Mouse (Mus musculus) heart, embryonic 10.5 days (tissue): ENCODE data around the gene Tmem184b. TPM values are rescaled to one million over a fixed set of nuclear protein-coding genes. Genes with fewer than 3 reads are reported as not detected.

Experiments
- DNase-seq: peaks from one replicate; pipeline ENCODE4 v3.0.0-alpha.2; 2017; ENCODE audit warnings: low spot score
- H3K27ac ChIP-seq: fragments of 300-500 bp; sonication (generic); 2 replicates; pipeline ENCODE4 v1.5.1; 2016; ENCODE audit warnings: mild to moderate bottlenecking
- H3K27me3 ChIP-seq: fragments of 300-500 bp; sonication (generic); 2 replicates; pipeline ENCODE4 v1.6.1; 2016; ENCODE audit warnings: mild to moderate bottlenecking; ENCODE audit not compliant: poor library complexity, insufficient read depth, severe bottlenecking
- H3K36me3 ChIP-seq: fragments of 300-500 bp; sonication (generic); 2 replicates; pipeline ENCODE4 v1.6.1; 2016; ENCODE audit warnings: mild to moderate bottlenecking, moderate library complexity
- H3K4me1 ChIP-seq: fragments of 300-500 bp; sonication (generic); 2 replicates; pipeline ENCODE4 v1.6.1; 2016; ENCODE audit warnings: mild to moderate bottlenecking
- H3K4me3 ChIP-seq: fragments of 300-500 bp; sonication (generic); 2 replicates; pipeline ENCODE4 v1.5.1; 2016; ENCODE audit warnings: mild to moderate bottlenecking, moderate library complexity
- H3K9me3 ChIP-seq: fragments of 300-500 bp; sonication (generic); 2 replicates; pipeline ENCODE4 v1.6.1; 2016; ENCODE audit warnings: mild to moderate bottlenecking, moderate library complexity
- WGBS: fragments of 180-500 bp; shearing (Covaris S2); methylation state at CpG from one replicate; pipeline ENCODE4 v1.1.7; 2016; 5-methylcytosine and 5-hydroxymethylcytosine counted together
- polyA plus RNA-seq: library from polyadenylated mRNA; unstranded; fragments of >200 nt; fragmentation: Nextera tagmentation; extraction: Ambion mirVana; gene quantifications from 2 replicates; pipeline ENCODE4 v1.2.1, GENCODE M21; 2016

Tmem184b gene
- polyA plus RNA-seq = 67.7 and 76.3 TPM in 2 replicates

DNA sequence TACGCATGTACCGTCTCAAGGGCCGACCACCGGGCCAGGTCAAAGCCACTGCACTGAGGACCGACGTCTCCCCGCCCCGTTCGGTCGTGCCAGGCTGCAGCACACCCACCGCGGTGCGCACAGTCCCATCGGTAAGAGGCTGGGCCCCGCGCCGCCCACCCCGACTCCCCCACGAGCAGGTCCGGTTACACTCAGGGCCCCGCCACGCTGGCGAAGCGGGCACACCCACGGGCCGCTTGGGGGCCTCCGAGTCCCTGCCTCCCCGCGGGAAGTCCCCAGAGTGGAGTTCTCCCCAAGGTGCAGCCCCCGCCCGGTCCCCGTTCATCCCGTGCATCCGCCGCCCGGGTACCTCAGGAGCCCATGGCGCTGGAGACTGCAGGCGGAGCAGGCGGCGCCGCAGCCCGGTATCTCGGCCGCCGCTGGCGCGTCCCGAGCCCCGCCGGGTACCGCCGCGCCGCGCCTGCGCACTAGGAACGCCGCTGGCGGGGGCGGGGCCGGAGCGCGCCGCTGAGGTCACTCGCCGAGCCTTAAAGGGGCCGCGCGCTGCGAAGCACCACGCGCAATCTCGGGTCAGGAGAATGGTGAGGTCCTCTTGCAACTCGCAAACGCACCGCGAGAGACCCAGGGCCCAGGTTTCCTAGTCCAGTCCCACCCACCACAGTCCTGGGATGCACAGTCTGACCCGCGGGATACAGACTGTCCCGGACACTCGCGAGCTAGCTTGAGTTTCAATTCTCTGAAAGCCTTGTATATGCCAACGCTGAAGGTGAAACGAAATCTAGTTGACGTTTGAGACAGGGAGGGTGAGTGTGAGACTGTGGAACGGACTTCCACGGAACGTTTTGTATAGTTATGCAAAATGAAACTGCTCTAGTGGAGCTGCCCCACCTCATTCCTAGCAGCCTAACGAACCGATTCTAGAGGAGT lies at the start of gene Tmem184b:
Gene Tmem184b (minus strand): TSS at position 734 of the 927 bp plus-strand sequence.
- Histone ChIP-seq H3K27ac (peak within 1 kb of the TSS; percentile 93), H3K27me3 (0 out of 2 replicates have a peak, but pooled peaks cover 8% of the 10 kb centered on the region), H3K36me3 (peaks cover 5% of the 10 kb centered on the region), H3K4me3 (peak within 1 kb of the TSS; percentile 96), H3K4me1 (peaks cover 52% of the 10 kb centered on the region), H3K9me3 (no peaks in the 10 kb centered on the region)
- peak; percentile 91 for DNase-seq
- WGBS = under 1% methylated on average over 90 of the region's 90 CpGs

DNA sequence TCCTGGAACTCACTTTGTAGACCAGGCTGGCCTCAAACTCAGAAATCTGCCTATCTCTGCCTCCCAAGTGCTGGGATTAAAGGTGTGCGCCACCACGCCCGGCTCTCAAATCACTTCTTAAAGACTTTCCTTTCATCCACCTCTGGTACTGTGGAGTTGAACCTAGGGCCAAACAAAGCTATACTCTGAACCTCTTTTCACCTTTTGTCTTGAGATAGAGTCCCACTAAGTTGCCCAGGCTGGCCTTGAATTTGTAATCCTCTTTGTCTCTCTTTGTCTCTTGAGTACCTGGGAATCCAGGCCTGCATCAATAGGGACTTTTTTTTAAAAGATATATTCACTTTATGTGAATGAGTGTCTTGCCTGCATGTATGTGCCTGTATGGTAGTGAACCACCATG lies 44.7 kb upstream of the Tmem184b start:
- no peak overlapping the region for H3K4me3 ChIP-seq
- WGBS = 84% methylated on average over 3 of the region's 3 CpGs

DNA sequence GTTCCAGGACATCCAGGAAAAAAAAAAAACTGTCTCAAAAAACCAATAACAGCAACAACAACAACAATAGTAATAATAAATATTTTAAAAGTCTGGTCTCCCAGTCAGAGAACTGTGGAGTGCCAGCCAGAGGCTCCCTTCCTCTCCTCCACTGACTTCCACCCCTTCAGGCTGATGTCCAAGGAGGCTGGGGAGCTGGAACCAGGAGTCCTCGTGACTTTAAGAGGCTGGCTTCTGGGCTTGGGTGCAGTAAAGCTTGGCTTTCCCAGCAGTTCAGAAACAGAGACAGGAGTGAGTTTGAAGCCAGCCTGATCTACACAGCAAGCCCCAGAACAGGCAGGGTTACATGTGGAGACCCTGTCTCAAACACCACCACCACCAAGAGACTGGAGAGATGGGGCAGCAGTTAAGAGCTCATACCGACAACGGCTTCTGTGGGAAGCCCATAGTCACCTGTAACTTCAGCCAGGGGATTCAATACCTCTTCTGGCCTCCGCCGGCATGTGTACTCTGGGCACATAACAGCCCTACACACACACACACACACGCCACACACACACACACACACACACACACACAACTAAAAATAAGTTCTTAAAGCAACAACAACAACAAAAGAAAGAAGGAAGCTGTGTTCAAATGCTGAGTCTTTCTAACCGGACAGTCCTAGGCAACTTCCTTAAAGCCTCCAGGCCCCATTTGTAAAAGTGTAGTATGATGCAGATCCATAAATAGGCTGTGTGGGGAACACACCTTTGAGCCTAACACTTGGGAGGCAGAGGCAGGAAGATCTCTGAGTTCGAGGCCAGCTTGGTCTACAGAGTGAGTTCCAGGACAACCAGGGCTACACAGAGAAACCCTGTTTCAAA lies 42.7 kb upstream of the Tmem184b start:
- Histone ChIP-seq H3K27me3 (peaks cover 13% of the 10 kb centered on the region), H3K9me3 (no peaks in the 10 kb centered on the region), H3K36me3 (no peaks in the 10 kb centered on the region), H3K4me1 (peaks cover 29% of the 10 kb centered on the region), H3K4me3 (no peak overlapping the region), H3K27ac (no peak overlapping the region)
- DNase-seq = no peak
- WGBS = 73% methylated on average over 8 of the region's 8 CpGs

More for the DNA sequence above, 44.7 kb upstream of the Tmem184b start:
- no peaks in the 10 kb centered on the region for H3K36me3 ChIP-seq
- peaks cover 12% of the 10 kb centered on the region for H3K27me3 ChIP-seq
- DNase-seq = no peak
- H3K9me3 ChIP-seq = no peaks in the 10 kb centered on the region
- H3K4me1 ChIP-seq = peaks cover 18% of the 10 kb centered on the region
- H3K27ac ChIP-seq = no peak overlapping the region

DNA sequence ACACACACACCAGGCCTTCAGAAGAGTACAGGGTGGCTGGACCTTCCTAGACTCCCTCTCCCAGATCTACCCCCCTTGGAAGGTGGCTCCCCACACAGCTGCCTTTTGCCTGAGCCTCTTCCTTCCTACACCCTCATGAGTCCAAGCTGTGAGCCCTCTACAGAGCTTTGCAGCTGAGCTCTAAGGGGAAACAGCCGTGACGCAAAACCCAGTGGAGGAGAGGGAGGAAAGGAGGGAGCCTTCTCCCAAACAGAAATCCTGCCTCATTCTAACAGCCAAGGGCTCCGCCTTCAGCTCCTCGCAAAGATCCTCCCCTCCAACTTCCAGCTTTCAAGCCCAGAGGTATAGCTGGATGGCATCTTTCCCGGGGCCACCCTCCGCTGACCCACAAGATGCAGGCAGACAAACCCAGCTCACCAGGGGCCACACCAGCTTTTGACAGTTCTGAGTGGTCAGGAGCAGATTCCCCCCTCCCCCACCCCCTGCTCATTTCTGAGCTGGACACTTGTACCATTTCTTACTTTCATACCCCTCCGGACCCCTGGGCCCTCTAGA lies 40.6 kb upstream of the Tmem184b start:
- 57% methylated on average over 7 of the region's 7 CpGs for WGBS
- H3K27ac ChIP-seq = 0 out of 2 replicates have a peak overlapping the region, but pooled peaks have one; percentile 49
- no peak for DNase-seq

DNA sequence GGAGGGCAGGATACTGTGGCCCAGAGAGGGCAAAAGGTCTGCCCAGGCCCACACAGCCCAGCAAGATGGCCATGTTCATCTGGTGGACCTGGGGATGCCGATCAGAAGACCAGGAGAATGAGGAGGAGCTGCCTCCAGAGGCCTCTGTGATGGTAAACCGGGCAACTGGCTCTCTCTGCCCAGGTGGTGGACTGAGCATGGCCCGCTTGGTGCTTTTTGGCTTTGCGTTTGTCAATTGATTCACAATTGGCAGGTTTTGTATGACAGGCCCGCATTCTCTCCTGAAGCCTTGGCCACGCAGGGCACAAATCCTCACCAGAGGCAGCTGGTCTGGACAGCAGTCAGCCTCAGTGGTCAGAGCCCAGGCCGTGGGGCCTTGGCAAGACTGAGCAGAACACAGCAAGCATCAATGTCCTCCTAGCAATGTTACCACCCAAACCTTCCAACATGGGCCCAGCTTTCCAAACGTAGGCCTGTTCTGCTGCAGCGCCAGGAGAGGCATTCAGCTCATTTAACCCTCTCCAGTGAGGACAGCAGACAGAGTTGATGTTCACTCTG lies 39.7 kb upstream of the Tmem184b start:
- H3K4me3 ChIP-seq = no peak overlapping the region; the same call in 1 of the 2 replicates
- WGBS = 78% methylated on average over 9 of the region's 9 CpGs
- 0 out of 2 replicates have a peak overlapping the region, but pooled peaks have one; percentile 5 for H3K27ac ChIP-seq

More for the DNA sequence above, 40.6 kb upstream of the Tmem184b start:
- Histone ChIP-seq H3K36me3 (no peaks in the 10 kb centered on the region), H3K9me3 (no peaks in the 10 kb centered on the region), H3K27me3 (peaks cover 6% of the 10 kb centered on the region; the same call in 1 of the 2 replicates), H3K4me3 (no peak overlapping the region), H3K4me1 (peaks cover 50% of the 10 kb centered on the region)

DNA sequence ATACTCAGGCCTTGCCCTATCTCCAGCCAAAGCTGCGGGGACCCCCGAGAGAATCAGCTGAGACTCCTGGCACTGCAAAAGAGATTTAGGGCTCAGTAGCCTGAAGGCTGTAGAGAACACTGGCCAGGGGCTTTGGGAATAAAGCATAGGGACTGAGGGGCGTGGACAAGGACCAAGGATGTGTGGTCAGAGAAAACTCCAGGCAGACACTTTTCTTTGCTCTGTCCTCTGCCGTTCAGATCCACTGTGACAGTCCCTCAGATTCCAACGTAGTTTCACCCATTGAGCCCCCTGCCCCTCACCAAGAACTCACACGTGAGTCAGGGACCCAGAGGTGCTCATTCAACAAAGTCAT lies 38.9 kb upstream of the Tmem184b start:
- peak overlapping the region; percentile 90 for H3K4me3 ChIP-seq
- peaks cover 66% of the 10 kb centered on the region for H3K4me1 ChIP-seq
- peak overlapping the region; percentile 99 for H3K27ac ChIP-seq
- 5% methylated on average over 6 of the region's 6 CpGs for WGBS
- peaks cover 6% of the 10 kb centered on the region; the same call in 1 of the 2 replicates for H3K27me3 ChIP-seq
- no peak for DNase-seq
- H3K36me3 ChIP-seq = peaks cover 12% of the 10 kb centered on the region
- H3K9me3 ChIP-seq = no peaks in the 10 kb centered on the region

More for the DNA sequence above, 39.7 kb upstream of the Tmem184b start:
- no peaks in the 10 kb centered on the region for H3K9me3 ChIP-seq
- peaks cover 6% of the 10 kb centered on the region; the same call in 1 of the 2 replicates for H3K27me3 ChIP-seq
- H3K36me3 ChIP-seq = peaks cover 4% of the 10 kb centered on the region
- DNase-seq = no peak
- peaks cover 58% of the 10 kb centered on the region for H3K4me1 ChIP-seq

DNA sequence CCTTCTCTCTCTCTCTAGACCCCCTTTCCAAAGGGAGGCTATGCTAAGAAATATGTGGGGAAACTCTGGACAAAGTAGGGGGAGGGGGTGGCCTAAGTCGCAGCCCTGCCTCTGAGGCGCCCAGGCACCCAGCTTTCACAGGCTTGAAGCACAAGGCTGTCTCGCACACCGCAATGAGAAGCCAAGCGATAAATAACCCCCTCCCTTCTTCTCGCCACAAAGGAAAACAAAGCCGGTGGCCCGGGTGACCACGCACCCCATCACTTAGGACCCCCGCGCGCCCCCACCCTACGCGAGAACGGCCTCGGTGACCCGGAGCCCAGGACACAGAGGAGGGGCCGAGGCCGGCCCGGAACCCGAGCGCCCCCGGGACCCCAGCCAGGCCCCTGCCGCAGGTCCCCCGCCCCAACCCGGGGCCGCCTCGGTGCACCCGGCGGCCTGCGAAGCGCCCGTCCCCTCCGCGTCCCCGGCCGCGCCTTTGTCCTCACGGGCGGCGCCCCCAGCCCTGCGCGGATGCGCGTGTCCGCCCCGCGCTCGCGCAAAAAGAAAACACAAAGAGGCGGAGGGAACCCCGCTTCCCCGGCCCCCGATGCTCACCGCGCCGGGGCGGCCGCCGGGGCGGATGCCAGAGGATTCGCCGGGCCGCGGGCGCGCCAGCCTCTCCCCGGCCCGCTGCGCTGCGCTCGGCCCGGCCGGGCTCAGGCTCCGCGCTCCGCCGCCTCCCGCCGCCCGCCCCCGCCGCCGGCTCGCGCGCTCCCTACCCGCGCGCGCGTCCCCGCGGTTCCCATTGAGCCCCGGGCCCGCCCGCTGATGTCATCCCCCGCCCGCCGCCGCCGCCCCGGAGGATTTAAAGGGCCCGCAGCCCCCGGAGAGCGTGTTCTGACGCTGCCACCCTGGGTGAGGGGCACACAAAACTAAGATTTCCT lies 38.2 kb upstream of the Tmem184b start:
- peaks cover 6% of the 10 kb centered on the region; the same call in 1 of the 2 replicates for H3K27me3 ChIP-seq
- H3K4me1 ChIP-seq = peaks cover 73% of the 10 kb centered on the region
- peak; percentile 84 for DNase-seq
- H3K4me3 ChIP-seq = peak overlapping the region; percentile 90
- H3K9me3 ChIP-seq = no peaks in the 10 kb centered on the region
- peak overlapping the region; percentile 99 for H3K27ac ChIP-seq
- under 1% methylated on average over 91 of the region's 107 CpGs for WGBS
- H3K36me3 ChIP-seq = peaks cover 18% of the 10 kb centered on the region

DNA sequence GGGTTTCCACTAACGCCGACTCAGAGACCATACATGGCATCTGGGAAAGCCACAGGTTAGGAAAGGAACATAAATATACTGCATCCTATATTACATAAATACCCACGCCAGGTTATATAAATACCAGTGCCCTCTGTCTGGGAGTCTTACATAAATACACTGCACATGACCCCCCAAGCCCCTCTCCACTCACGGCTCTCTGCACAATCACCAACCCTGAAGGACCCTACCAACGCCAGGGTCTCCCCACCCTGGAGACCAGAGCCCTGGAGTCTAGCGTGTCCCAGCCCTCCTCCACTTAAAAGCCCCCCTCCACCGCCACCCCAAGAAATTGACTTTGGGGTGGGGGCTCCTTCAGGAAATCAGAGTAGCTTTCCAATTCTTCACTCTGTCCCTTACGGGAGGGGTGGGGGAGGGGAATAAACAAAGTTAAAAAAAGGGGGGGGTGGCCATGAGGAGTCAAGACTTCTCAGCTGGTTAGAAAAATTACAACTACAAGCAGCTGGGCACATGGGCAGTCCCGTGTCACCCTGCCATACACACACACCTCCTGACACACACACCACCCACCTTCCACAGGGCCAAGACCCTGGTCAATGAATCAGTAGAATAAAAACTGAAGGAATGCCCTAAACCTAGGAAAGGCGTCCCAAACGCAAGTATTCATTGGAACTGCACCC lies 37.4 kb upstream of the Tmem184b start:
- H3K27ac ChIP-seq = peak overlapping the region; percentile 99

DNA sequence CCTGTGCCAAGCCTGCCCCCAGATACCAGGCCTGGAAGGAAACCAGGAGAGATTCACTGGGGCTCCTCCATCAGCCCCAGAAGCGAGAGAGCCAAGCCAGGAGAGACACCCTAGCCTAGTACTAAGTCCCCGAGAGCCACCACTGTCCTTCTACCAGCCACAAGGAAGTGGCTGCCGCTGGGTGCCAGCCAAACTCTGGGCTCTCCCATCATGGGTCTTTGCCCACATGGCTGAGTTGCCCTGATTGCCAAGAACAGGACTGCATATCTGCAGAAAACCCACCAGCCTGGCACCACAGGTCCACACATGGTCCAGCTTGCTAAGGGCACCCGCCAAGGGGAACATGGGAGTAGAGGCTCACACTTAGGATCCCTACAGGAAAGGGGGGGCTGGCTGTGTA lies 36.9 kb upstream of the Tmem184b start:
- peaks cover 86% of the 10 kb centered on the region for H3K4me1 ChIP-seq
- 77% methylated on average over 4 of the region's 4 CpGs for WGBS
- no peaks in the 10 kb centered on the region for H3K9me3 ChIP-seq
- DNase-seq = no peak
- peak overlapping the region; percentile 99 for H3K27ac ChIP-seq
- peaks cover 6% of the 10 kb centered on the region; the same call in 1 of the 2 replicates for H3K27me3 ChIP-seq
- H3K36me3 ChIP-seq = peaks cover 32% of the 10 kb centered on the region
- peak overlapping the region; percentile 90 for H3K4me3 ChIP-seq

More for the DNA sequence above, 37.4 kb upstream of the Tmem184b start:
- no peak for DNase-seq
- 28% methylated on average over 11 of the region's 11 CpGs for WGBS
- Histone ChIP-seq H3K4me3 (peak overlapping the region; percentile 90), H3K9me3 (no peaks in the 10 kb centered on the region), H3K4me1 (peaks cover 81% of the 10 kb centered on the region), H3K36me3 (peaks cover 26% of the 10 kb centered on the region), H3K27me3 (peaks cover 6% of the 10 kb centered on the region; the same call in 1 of the 2 replicates)

DNA sequence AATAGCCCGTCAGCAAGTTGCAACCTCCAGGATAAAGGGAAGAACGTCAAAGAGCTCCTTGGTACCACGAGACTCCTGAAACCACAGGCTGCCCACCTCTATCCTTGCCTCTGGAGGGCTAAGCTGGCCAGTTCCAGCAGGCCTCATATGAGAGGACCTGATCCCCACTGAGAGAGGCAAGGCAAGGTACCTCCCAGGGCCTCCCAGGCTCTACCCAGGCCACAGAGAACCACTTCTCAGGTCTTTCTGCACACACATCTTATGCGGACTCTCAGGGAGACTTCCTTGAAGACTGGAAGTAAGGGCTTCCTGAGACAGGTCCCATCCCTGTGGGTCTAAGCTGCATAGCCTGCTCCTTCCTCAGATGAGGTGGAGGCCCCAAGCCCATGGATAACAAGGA lies 36.0 kb upstream of the Tmem184b start:
- Histone ChIP-seq H3K9me3 (no peaks in the 10 kb centered on the region), H3K36me3 (peaks cover 40% of the 10 kb centered on the region), H3K4me1 (peaks cover 92% of the 10 kb centered on the region), H3K4me3 (peak overlapping the region; percentile 90), H3K27me3 (peaks cover 6% of the 10 kb centered on the region; the same call in 1 of the 2 replicates), H3K27ac (peak overlapping the region; percentile 99)
- no peak for DNase-seq
- WGBS = 71% methylated on average over 4 of the region's 4 CpGs

DNA sequence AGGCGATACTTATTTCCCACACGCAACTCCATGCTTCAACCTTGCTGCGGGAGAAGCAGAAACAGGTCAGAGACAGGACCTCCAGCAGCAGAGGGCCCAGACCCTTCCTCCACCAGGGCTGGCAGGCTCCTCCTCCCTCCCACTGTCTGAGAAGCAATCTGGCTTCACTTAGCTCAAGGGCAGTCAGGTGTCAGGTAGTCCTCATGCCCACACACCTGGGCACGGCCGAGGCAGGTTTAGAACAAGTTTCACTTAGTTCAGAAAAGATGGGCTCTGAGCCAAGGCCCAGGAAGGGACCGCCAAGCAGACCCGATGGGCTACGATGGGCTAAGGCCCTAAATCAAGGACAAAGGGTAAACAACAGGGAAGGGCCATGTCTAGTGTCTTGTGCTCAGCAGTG lies 35.4 kb upstream of the Tmem184b start:
- H3K27ac ChIP-seq = peak overlapping the region; percentile 99; the same call in 1 of the 2 replicates
- no peak for DNase-seq
- peaks cover 6% of the 10 kb centered on the region; the same call in 1 of the 2 replicates for H3K27me3 ChIP-seq
- 76% methylated on average over 8 of the region's 8 CpGs for WGBS
- peaks cover 46% of the 10 kb centered on the region for H3K36me3 ChIP-seq
- peaks cover 91% of the 10 kb centered on the region for H3K4me1 ChIP-seq
- no peaks in the 10 kb centered on the region for H3K9me3 ChIP-seq
- H3K4me3 ChIP-seq = peak overlapping the region; percentile 3; the same call in 1 of the 2 replicates
